Mouse (Mus musculus): Measurements from ENCODE around the gene Rsrc1. TPM values are rescaled to one million over a fixed set of nuclear protein-coding genes. Genes with fewer than 3 reads are reported as not detected.
"Not testable (repeated sequence)": the region's sequence is repeated elsewhere in the genome, so short reads cannot be mapped to it uniquely, and the experiment has no call there.

Gene Rsrc1
- total RNA-seq, 2 experiments from 2014 or later, result 36.6 to 40.4 TPM

DNA sequence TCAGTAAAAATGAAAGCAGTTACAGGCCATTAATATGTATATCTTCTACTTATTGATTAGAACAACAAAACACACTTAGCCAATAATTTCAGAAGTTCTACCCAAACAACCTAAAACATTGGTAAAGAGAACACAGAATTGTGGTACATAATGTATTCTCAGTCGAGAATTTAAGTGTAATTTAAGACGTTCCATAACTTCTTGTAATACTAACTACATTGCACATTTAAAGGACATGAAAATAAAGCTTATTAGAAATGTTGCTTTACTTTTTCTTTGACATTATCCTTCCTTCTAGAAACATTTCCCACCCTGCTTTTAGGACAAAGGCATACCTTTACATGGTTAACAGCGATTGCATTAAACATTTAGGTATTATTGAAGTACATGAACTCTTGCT lies 2.3 kb downstream of the Rsrc1 start:
- ATAC-seq (replicated peaks; ENCODE audit: poor library complexity), result no peak

DNA sequence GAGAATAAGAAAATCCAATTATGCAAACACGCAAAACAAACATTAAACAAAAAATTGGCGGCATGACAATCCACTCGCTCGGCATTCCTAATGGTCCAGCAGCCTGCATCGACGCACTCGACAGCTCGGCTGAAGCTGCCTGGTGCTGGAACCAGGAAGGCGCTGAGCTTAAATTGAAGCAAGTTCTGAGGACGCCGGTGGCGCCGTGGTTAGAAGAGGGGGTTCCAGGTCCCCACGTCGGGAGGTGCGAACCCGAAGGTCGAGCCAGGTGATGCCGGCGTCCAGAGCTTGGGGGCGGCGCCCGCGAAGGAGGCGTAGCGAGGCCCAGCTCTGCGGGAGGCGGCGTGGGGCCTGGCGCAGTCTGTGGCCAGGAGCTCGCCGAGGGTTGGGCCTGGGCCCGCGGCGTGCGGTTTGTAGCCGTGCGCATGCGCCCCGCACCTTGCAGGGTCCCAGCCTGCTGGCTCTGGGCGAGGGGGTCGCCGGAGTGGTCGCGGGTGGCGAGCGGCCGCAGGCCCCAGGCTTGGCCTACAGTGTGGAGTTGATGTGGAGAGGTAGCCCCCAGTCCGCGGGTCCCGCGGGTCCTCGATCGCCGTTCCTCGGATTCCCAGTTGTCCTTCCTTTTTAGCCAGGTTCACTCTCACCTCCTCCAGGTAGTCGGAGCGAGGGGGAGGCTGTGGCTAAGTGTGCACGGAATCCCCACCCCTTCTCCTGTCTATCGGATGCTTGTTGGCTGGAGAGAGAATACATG lies 4.5 kb downstream of the Rsrc1 start:
- peak; percentile 85 for ATAC-seq (replicated peaks; ENCODE audit: poor library complexity)

DNA sequence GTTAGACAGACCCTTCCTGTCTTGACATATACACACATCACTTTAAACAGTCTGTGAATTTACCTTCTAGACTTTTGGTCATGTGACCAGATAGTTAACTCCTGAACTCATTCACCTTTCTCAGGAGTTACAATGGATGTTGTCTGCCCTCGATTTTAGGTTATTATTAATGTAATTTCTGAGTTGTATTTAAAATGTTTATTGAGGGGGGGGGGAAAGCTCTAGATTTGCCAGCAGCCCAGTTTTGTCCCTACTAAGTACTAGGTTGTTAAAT lies 5.0 kb downstream of the Rsrc1 start:
- no peak for ATAC-seq (replicated peaks; ENCODE audit: poor library complexity)

DNA sequence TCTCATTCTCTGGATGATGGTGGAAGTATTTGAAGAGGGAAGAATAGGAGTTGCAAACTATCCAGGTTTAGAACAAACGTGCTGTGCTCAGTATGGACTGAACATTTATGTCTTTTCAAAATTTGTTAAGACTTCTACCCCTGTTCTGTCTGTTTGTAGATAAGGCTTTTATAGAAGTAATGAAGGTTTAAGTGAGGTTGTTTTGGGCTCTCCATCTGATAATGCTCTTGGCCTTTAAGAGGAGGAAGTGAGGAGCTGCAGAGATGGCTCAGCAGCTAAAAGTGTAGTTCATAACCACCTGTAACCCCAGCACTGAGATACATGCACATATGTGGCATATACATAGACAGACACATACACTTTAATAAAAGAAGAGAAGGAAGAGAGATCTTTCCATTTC lies 15.6 kb downstream of the Rsrc1 start:
- no peak for ATAC-seq (replicated peaks; ENCODE audit: poor library complexity)

DNA sequence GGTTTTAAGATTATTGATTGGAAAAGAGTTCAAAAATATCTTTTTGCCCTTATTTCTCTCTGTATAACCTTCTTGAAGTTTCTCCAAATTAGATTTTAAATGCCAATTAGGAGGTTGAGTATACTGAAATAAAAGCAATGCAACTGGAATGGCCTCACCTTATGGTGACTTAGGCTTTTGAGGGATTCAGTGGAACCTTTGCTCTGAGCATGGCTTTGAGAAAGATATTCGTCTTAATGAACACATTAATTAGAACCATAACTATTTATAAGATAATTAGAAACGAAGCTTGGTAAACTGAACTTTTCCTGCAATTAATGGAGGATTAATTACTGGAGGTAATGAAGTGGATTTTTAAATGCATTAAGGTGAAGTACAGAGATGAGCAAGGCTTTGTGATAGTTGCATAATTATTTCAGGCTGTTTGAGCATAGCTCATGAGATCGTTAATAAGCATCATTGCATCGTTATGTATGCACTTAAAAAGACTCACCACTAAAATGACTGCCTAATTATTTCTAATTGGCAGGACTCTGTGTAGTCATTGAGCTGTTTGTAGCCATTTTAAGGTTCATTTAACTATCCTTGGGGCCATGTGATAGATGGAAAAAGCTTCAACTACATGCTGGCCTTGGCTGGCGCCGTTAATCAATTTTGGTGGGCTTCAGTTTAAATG lies 55.3 kb downstream of the Rsrc1 start:
- no peak for ATAC-seq (replicated peaks; ENCODE audit: poor library complexity)

DNA sequence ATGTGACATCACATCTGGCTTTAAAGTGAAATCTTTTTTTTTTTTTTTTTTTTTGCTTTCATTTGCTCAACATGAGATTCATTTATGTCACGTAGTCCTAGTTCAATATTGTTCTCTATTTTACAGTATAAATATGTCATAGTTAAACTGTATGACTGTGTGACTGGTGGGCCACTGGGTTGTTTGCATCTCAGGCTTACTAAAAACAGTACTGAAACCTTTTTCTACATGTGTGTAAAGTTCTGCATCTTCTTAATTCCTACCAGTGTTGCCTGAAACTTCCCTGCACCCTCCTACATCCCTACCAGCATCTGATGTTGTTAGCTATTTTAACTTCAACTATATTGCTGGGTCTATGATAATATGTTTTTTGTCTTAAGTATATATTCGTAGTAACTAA lies 78.6 kb downstream of the Rsrc1 start:
- ATAC-seq (replicated peaks; ENCODE audit: poor library complexity), result no peak

DNA sequence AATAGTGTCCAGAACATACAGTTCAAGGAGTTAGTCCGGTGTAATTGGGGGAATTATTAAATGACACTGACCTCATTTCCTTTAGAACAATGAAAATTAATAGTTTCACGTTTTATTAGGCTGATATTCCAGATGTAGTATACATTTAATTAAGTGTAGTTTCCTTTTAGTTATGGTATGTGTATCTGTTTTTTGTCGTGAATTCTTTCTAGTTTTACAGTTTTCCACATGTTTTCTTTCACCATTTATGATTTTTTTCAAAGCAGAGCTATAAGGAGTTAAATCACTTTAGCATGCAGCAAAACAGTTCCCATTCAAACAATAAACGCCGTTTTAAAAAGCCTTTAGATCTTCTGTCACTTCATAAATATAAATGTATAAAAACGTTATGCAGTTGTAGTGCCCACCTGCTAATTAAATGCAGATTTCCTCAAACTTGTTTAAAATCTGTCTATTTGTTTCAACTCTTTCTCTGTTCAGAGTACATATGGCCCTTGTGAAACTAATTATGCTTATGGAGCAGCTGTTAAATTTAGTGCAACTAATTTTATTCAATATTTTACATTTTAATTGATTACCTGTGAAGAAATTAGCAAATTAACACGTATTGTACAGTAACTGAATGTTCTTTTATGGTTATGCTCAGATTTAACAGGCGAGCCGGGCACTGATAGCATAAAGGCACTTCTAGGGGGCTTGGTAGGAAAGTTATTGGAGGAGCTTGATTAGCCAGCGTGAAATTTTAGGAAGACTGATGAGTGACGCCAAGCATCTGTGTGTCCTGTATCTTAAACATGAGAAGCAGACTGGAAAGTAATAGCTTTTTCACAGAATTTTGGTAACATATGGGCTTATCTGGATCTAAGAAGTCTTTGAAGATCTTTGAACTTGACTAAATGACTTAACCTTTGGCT lies 89.6 kb downstream of the Rsrc1 start:
- ATAC-seq (replicated peaks; ENCODE audit: poor library complexity), result no peak

DNA sequence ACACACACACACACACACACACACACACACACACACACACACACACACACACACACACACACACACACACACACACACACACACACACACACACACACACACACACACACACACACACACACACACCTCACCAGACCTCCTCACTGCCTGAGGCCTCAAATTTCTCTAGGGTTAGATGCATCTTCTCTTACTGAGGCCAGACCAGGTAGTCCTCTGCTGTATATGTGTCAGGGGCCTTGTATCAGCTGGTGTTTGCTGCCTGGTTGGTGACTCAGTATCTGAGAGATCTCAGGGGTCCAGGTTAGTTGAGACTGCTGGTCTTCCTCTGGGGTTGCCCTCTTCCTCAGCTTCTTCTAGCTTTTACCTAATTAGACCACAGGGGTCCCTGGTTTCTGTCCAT lies 92.5 kb downstream of the Rsrc1 start:
- ATAC-seq (replicated peaks; ENCODE audit: poor library complexity), result not testable (repeated sequence)

DNA sequence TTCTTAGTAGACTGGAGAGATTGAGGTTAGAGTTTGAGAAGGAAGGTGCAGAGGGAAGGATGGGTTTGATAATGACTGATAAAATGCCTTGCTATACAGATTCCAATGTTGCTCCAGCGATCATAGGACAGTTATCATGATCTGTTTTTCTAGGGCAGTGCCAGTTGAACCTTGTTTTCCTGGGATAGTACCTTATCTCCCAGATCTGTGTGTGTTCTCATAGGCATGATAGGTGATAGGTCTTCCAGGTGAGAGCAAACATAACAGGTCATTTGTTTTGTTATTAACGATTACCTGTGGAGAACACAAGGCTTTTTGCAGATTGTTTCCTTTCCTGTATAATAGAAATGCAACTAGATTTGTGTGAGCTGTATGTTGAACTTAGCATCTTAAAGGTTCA lies 94.3 kb downstream of the Rsrc1 start:
- no peak for ATAC-seq (replicated peaks; ENCODE audit: poor library complexity)

DNA sequence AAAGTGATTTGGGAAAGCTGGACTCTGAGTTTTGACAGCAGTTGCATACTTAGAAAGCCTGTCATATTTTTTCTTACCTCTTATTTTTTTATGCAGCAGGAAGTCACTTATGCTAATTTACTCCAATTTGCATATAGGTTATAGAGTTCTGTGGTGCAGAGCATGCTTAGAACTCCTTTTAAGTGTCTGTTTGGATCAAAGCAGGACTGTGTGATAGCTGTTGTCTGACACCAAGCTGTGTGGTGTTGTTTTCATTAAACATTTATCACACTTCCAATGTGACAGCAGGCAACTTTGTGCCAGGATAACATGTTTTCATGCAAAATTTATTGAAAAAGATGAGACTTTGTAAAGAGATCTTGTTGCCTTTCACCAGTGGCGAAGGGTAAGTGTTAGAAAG lies 103.6 kb downstream of the Rsrc1 start:
- ATAC-seq (replicated peaks; ENCODE audit: poor library complexity), result no peak

DNA sequence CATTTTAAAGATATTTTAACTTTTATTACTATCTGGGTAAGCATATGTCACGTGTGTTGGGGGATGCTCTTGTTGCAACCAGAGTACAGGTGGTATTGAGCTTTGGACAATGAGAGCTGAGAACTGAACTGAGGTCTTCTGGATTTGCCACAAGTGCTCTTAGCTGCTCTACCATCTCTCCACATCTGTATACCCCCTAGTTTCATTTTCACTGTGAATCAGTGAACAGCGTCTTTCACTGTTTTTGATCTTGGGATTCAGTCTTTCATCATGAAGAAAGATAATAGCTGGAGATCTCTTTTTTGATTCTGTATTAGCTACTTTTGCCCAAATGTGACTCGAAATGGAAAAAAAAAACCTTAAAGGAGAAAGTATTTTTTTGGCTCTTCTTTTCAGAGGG lies 127.2 kb downstream of the Rsrc1 start:
- ATAC-seq (replicated peaks; ENCODE audit: poor library complexity), result no peak

DNA sequence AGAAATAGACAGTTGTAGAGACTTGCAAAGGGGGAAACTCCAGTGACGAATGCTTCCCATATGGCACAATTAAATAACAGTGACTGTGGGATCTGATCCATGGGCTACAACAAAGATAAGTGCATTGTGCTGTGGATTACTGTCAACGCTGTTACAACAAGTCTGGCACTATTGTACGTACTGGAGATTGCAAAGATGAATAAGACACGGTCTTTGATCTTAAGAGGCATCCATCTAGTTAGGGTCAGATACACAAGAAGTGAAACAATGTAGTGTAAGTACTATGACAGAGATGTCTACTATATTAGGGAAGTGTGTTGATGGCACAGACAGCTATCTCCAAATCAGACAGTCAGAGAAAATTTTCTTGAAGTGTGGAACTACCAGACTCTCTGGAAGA lies 135.1 kb downstream of the Rsrc1 start:
- no peak for ATAC-seq (replicated peaks; ENCODE audit: poor library complexity)

DNA sequence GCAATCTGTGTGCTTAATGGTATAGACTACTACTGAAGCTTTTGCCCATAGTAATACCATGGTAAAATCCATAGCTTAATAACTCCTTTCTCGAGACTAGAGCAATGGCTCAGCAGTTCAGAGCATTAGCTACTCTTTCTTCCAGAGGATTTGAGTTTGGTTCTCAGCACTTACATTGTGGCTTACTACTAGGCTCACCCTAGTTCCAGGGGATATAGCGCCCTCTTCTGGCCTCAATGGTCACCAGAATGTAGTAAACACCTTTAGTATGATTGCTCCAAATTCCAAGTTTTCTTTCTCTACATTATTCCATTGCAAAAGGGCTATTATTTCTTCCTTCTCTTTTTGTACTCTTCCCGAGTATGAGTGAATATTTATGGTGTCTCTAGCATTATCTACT lies 151.3 kb downstream of the Rsrc1 start:
- ATAC-seq (replicated peaks; ENCODE audit: poor library complexity), result no peak

DNA sequence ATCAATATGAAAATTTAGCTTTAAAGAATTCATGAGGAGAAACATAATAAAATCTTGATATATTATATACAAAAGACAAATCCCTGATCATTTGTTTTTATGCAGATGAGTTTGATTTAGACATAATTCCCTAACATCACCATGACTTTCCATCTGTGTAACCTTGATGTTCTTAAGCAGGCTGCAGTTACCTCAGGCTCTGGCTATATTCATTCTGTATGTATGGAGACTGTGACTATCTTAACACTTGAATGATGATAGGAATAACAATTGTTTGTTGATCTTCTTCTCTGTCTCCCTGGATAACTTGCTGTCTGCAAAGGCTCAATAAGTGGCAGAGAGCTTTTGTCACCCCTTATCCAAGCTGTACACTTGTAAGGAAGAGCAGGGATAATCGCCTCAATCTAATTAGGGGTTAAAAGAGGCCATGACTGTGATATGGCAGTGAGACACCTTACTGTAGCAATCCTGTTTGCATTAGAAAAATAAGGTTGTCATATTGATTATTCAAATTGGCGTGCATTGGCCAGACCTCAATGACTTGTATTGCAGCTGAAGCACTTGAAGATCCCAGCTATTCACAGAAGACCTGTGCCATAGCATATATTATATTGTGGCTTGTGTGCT lies 154.7 kb downstream of the Rsrc1 start:
- no peak for ATAC-seq (replicated peaks; ENCODE audit: poor library complexity)

DNA sequence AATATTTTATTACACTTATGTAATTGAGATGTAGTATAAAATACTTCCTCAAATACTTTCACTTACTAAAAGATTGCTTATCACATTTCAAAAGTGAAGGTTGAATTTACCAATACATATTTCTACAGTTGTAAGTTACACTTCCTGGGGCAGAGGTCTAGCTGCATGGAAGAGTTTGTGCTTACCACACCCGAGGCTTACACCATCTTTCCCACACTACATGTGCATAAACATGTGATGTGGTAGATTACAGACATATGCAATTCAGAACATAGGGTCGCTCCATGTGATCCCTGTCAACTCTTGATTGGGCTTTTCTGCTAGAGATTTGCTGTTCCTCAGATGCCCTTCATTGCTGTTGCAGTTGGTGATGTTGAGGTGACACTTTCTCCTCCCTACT lies 163.8 kb downstream of the Rsrc1 start:
- peak; percentile 82 for ATAC-seq (replicated peaks; ENCODE audit: poor library complexity)

DNA sequence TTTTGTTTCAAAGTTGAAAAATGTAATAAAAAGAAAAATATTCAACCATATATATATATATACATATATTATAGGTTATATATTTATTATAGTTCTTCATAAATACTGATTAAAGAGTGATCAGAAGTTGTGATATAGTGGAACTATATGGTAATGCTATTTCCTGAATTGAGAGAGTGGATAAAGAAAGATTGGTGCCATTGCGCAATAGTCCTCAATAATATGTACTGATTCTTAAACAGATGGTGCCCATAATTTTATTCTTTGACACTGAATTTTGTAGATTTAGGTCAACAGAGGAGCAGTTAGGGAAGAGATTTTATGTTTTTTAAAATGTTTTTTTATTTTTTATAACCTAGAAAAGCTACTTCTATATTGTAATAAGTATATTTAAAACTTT lies 165.1 kb downstream of the Rsrc1 start:
- ATAC-seq (replicated peaks; ENCODE audit: poor library complexity), result no peak

DNA sequence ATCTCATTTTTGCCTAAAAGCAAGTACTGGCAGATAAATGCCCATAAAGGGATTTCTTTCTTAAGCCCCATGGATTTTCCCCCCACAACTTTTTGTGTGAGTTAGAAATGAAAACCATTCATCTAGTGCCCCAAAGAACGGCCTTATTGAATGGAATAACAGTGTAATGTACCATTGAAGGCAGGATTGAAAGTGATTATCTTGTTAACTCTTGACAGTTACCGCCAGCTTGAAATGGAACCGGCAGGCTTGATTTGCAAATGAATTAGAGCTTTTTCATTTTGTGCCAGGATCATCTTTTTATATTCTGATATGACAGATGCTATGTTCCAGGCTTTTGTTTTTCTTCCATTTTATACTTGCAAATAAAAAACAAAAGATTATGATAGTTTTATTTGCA lies 166.1 kb downstream of the Rsrc1 start:
- ATAC-seq (replicated peaks; ENCODE audit: poor library complexity), result no peak

DNA sequence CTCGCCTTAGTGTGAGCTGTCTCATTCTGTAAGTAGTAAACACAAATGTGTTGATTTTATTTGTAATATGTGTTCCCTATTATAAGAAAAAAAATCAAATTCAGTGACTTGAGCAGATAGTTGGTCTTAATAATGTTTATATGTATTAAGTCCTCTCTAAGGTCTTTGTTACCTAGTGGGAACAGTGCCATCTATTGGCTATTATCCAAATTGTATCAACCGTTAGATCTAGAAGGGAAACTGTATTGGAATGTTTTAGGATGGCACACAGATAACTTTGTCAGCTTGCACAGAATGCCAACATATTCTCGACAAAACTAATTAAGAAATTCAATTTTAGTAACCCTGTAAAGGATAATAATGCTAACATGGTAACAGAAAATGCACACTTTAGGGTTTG lies 216.0 kb downstream of the Rsrc1 start:
- no peak for ATAC-seq (replicated peaks; ENCODE audit: poor library complexity)

DNA sequence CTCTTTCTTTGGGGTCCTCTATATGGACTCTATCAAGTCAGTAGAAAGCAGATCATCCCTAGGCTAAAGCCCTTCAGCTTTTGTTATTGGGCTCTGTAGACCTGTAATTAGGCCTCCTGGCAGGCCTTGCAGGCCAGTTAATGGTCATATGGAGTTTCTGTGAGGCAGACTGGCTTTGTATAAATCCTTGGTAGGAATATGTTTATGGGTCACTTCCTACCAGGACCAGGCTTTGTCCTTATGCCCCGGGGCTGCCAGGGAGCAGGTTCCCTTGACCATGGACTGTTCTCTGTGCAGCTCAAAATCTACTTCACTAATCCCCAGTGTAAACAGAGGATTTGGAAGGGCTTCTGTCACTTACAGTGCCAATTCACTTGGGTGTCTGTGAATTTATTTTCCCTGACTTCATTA lies 231.9 kb downstream of the Rsrc1 start:
- ATAC-seq (replicated peaks; ENCODE audit: poor library complexity), result no peak

DNA sequence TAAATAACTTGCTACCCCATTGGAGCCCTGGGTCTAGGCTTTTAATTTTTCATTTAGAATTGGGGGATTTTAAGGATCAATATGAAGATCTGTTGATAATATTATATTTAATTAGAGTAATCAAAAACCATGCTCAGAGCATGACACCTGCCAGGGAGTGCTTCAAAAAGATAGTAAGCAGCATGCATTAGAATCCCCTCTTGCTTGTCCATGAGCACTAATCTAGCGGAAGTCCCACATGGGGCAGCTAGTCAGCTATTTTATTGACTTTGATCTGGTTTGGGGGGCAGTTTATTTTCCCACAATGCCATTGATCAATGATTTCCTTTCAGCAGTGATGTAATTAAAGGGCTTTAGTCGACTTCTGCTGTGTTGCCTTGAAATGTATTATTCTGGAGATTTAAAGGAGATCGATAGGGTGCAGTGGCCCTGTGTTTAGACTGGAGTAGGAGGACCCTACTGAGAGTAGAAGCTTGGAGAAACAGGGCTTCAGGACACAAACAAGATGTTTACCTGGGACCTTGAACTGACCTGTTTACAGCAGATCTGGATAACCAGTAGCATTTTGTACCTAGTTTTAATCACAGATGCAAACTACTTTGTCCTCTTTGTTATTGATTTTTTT lies 251.5 kb downstream of the Rsrc1 start:
- ATAC-seq (replicated peaks; ENCODE audit: poor library complexity), result no peak

DNA sequence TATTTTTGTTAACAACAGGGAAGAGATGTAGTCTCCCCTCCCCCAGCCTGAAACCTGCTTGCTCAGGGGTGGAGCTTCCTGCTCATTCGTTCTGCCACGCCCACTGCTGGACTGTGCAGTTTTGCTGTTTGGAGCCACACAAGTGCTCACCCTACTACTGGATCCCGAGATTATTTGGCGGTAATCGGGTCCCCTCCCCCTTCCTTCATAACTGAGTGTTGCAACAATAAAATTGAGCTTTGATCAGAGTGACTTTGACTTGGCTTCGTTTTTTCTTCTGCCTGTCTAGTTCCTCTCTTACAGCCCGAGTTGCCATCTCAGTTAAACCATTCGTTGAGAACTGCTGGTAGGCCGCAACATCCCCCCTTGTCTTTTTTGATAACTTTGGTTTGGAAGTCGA lies 261.3 kb downstream of the Rsrc1 start:
- not testable (repeated sequence) for ATAC-seq (replicated peaks; ENCODE audit: poor library complexity)

All from megakaryocyte progenitor cell, adult 5-6 weeks (primary cell).